Mouse (Mus musculus) mouse trophoblast stem cell (cell line): ENCODE data around the gene Edar.

Experiments used
- in situ Hi-C, 2 experiments: fragments of 300-500 bp; cut with MseI, MboI; formaldehyde crosslinking; loops; 2 replicates in 1 of 2; 3 replicates in 1 of 2; pipeline ENCODE4 v1.15.1; 2025

Edar gene

DNA sequence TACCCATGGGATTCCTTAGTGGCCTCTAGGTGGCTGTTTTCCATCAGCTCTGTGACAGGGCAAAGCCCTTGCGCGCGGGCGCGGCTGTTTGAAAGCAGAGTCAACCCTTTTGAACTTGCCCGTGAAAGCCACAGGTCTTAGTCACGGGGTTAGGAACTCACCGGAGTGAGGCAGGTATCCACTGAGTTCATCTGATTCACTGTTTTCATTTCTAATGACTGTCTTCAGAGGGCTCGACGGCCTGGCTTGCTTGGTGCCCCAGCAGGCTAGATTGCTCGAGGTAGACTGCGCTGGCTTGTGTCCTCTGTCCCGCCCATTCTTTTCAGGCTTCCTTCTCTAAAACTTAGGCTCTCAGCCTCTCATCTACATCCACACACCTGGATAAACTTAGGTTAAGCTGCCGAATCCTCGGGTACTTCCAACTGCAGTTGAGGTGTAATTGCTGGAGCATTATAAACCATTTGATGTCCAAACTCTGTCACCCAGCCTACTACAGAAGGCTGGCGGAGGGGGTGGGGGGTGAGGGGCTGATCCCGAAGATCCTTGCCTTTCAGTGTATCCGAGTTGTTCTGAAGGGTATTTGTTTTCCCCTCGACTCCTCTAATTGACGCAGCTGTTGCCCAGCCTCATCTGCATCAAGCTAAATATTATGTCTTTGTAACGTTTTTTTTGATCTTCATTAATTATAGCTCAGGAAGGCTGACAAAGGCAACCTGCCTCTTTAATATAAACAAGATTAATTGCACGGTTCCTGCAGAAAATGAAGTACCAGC lies 24.0 kb downstream of the Edar start:
- in situ Hi-C loops = no loop called here

DNA sequence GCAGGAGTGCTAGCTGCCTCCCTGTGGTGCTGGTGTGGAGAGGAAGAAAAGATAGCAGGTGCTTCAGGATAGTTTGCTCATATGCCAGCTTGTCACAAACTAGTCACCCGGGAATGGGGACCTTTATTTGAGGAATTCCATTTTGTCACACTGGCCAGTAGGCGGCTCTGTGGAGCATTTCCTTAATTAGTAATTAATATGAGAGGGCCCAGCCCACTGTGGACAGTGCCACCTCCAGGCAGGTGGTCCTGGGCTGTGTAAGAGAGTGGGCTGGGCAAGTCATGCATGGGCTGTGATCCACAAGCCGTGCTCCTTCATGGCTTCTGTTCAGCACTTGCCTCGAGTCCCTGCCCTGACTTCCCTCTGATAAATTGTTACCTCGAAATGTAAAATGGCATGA lies 26.7 kb downstream of the Edar start:
- in situ Hi-C loops = no loop called here

DNA sequence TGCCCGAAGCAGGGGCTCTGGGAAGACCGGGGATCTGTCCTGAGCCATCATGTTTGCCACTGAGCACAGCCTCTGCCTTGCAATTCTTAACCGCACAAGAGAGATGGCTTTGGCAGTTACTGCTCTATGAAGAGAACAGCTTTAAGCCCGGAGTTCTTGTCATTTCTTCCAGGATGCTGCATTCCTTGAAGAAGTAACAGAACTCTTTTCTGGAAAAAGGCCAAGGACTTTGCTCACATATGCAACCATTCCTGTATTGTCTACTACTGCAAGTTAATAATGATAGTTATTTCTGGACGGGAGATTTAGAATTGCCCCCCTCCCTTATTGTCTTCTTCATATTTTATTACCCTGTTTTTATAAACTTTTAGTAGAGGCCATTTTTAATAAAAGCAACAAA lies 30.8 kb downstream of the Edar start:
- in situ Hi-C loops = no loop called here

DNA sequence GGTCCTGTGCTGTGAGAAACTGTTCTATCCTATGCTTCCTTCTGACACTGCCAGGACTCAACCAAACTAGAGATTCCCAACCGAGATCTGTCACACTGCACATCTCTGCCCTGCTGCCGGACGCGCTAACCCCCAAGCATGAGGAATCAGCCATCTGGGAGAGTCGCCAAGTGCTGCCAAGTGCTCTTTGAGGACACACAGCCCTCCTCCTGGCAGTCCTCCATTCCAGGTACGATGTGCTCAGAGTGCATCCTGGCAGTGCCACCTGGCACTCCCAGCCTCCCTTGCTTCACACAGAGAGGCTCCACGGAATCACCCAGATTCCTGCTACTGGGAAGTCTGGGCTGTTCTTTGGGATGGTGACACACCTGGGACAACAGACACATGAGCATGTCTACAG lies 31.3 kb downstream of the Edar start:
- in situ Hi-C loops = no loop called here

DNA sequence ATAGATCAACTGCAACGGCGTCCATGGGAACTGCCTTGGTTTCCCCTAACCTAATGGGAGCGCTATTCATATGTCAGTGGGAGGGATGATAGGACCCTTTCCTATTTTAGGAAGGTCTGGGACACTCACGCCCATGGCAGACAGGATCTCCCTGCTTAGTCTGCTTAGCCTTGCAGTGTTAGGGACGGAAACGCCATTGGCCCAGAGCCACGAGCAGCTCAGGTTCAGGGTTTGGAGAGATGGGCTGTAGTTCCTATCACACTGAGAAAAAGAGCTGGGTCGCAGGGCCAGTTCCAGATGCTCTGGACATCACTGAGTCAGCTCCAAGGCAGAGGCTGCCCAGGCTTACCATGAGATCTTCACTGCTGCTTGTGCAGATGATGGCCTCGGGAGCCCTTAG lies 32.5 kb downstream of the Edar start:
- in situ Hi-C loops = no loop called here

DNA sequence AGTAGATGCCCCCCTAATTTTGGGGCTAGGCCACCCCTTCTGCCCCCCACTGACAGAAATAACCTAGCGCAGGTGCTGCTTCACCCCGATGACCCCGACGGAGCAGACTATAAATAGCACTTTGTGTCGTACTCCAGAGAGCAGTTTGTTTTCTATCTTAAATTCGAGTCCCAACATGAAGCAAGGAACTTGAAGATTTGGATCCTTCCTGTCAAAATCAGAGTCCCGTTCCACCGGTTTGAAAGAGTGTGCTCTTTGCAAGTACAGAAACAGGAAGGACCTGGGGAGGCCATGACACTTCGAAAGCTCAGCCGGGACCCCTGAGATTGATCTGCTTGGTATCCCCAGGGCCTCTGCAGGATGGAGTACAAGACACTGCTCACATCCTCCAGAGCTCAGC lies 33.8 kb downstream of the Edar start:
- in situ Hi-C loops = no loop called here

DNA sequence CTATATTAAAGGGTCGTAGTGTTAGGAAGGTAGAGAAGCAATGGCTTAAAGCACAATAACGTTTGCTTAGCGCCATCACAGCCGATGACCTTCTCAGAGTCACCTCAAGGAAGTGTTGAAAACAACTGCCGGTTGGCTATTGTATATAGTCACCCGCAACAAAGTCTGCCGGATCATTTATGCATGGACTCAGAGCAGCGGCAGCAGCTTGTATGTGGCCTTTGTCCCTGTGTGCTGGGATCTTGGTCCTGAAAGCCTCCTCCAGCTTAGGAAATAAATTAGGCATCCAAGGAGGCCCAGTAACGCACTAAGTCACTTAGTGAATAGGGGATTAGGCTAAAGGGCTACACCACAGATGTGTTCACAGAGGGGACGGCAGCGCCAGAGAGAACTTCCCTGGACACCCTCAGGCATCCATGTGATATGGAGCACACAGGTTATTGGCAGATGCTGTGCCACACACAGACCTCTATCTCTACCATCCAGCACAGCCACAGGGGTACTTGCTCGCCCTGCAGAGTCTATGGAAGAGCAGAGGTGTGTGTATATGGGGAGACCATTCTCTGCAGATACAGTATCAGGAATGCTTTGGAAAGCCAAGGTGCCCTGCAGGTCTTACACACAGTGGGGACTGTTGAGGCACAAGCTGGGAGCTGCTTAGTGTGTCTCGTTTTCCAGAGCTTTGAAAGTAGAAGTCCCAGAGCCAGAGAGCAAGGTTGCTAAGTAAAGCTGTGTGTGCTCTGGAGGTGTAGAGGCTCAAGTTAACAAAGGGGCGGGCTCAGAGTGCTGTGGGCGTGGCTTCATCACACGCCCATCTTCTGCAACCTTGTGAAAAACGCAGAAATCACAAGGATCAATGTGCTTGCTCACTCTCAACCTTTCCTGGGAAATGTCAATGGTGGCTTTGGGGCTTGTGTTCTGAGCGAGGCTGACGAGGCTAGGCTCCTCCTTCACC lies 34.7 kb downstream of the Edar start:
- in situ Hi-C loops = no loop called here

DNA sequence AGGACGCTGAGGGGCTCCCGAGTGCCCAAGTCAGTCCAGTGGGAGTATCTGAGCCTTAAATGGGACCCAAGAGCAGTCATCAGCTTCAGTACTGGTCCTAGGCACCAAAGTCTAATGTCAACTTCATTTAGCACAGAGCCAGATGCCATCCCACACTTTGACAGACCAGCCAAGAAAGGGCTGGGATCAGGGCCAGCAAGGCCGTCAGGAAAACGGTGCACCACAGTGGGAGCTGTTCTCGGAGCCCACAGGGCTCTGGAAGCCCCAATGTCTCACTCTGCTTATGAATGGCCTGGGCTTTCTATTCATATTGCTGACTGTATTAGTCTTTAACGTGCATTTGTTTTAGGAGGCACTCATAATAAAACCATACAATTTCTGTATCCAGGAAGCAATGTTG lies 36.2 kb downstream of the Edar start:
- in situ Hi-C loops = no loop called here

DNA sequence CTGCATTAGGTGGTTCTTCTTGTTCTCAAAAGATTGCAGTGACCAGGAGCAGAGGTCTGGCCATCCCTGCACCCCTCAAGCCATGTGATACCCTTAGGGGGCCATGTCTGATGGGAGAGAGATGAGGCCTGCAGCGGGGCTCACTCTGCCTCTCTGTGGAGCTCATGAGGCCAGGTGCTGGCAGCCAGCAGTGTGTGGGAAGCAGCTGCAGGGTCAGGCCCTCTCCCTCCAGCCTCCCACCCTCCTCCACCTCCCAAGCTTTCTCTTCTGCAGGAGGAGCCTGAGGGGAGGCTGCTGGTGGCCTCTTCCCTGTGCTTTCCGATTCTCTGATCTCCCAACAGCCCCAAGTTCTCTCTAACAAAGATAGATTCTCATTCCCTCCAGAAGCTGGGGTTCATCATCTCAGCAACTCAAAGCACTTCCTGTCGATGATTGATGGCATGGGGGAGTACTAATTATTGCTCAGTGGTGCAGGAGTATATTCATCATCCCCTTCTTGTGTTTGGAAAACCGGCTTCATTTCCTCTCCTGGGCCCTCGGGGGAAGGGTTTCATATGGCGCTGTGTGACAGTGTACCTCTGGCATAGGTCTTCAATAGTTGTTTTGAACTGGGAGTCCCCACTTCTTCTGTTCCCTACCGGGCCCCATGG lies 38.9 kb downstream of the Edar start:
- in situ Hi-C loops = no loop called here

DNA sequence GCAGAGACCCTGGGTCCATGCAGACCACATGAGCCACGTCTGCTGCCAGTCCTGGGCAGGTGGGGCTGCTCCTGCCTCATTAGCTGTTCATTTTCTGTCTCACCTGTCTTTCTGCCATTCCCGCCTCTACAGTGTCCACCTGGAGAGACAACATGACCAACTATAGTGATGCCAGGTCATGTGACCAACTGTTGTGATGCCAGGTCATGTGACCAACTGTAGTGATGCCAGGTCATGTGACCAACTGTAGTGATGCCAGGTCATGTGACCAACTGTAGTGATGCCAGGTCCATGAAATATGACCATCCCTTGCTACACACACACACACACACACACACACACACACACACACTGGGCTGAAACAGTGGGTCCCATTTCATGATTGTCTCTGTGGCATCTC lies 41.9 kb downstream of the Edar start:
- in situ Hi-C loops = no loop called here

DNA sequence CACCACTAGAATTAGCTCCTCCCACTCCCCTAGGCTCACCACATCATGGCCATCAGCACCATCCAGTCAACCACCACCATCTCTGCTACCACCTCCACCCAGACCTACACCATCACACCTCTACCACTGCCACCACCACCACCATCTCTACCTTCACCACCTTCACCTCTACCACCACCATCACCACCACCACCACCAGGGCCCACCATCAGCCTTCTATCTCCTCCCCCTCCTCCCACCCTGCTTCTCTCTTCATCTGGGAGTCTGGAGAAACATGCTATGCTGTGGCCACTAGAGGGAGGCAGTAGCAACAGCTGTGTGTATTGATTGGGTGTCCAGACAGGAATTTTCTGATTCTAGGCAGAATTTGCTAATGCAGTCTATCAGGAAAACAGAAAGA lies 47.9 kb downstream of the Edar start:
- in situ Hi-C loops = no loop called here

DNA sequence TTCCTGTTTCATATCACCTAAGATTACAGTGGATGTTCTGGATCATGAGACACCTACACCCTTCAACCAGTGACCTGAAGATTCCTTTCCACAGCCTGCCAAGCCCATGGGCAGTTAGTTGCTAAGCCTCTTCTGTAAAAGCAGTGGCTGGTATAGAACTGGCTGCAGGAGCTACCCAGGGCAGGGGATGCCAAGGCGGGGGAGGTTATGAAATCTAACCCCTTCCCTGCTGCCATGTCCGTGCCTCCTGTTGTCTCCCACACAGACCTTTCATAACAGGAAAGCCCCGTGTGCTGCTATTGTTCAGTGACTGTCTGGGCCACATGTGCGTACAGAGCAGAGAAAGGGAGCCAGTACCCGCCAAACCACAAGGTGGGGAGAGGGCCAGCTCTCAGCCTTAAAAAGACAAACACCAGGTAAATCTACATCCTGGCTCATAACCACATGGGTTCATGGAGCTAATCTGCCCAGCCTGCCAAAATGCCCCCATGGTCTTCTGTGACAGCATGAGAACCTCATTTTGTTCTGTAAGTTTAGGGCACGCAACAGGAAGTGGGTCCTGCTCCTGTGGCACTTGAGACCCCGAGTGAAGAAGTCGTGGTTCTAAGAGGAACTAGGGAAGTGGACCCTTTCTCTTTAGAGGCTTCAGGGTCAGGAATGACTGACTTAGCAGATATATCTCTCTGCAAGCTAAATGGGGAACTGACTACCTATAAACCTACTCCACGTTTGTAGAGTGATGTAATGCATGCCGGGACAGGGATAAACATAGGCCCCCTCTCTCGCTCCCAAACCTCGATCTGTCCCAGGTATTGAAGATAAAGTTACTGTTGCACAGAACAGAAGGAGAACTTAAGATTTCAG lies 50.4 kb downstream of the Edar start:
- in situ Hi-C loops = no loop called here

DNA sequence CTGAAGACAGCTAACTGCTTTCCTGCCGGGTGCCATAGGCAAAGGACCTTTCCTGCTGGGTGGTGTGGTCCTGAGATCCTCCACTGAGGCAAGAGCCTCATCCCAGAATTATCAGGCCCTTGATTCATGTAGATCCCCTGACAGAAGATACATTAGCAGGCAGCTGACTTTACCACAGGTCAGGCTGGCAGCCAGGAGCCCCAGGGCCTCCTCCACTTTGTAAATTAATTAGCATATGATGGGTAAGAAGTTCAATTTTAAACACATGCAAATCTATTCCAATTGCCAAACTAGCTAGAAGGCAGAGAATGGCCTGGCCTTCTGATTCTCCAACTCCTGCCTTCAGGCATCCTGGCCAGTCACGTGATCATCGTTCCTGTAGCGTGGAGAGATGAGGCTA lies 56.2 kb downstream of the Edar start:
- in situ Hi-C loops = no loop called here

DNA sequence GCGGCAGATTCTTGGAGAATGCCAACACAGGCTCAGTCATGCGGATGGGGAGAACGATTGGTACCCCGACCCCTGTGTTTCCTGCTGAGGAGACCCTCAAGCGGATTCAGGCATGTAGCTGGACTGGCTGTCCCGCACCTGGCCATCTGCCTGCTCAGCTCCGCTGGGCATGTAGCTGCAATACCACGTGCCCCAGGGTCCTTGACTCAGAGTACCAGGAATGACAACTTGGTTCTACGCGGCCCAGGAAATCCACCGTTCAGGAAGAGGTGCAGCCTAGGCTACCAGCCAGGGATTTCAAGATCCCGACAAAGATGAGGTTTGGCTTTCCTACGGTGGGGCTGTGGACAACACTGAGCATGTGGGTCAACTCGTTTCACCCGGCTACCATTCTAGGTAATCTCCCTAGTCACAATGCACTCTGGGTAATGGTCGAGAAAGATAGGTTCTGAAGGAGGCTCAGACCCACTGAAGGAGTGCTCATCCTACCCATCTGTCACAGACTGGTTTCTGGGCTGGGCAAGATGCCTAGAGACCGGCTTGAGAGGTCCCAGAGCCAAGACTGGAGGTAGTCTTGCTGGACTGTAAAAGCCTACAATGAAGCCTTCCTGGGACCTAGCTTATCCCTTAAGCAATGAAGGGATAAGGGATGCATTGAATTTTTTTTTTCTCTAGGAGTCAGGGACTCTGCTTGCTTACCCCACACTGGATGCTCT lies 56.8 kb downstream of the Edar start:
- in situ Hi-C loops = no loop called here

DNA sequence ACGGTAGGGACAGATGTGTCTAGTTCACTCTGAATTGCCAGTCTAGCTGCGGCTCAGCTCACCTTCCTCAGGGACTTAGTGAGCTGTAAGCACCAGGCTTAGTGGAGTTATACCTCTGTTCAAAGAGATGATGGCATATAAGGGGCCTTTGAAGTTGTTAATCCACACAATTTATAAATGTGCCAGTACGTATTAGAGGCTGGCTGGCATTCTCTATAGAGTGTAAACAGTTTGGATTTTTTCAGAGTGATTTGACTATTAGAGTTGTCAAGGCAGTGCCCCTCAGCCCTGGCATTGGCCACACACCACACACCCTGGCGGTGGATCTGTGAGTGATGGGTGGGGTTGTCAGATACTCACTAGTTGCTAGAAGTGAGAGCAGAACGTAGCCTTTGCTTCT lies 58.9 kb downstream of the Edar start:
- in situ Hi-C loops = no loop called here

DNA sequence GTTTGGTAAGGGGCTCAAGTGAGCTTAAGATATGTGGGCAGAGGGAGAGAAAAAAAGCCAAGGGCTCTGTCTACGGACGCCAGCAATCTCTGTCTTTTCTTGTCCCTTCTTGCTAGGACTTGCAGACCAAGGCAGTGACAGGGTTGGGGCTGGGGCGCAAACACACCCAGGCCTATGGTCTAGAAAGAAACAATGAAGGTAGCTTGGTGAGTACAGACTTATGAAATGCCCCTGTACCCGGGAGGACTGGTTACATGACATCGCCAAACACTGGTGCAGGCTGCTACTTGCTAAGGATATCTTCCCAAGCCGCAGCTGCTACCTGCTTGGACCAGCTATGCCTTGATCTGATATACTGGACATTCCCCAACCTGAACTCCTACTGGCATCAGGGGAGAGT lies 60.9 kb downstream of the Edar start:
- in situ Hi-C loops = no loop called here

DNA sequence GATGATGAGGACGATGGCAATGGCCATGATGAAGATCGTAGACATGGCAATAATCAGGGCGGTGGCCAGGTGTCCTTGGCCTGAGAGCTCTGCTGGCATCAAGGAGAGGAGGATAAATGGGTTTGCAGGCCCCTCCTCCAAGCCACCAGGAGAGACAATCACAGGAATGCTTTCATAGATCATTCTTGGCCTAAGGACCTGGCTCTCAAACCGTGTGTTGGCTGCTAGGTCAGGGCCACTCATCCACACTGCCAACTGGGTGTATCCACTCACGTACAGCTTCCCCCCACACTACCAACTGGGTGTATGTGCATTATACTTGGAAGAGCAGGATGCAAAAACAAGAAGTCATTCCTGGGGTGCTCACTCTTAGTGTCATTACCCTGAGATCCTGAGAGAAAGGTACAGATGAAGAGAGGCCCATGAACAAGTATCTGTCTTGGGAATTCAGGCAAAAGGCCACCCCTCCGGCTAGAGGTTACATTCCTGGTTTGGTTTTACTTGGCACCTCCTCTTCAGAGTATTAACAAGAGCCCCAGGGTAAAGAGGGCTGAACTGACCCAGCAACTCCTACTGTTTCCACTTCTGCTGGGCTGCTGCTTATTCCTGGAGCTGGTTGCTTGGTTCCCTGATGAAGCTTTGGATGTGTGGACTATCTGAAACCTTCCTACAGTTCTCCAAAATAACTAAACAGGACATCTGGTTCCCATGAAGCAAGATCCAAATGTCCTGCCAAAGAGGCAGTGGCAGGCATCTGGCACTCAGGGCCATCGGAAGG lies 64.8 kb downstream of the Edar start:
- in situ Hi-C loops = no loop called here

DNA sequence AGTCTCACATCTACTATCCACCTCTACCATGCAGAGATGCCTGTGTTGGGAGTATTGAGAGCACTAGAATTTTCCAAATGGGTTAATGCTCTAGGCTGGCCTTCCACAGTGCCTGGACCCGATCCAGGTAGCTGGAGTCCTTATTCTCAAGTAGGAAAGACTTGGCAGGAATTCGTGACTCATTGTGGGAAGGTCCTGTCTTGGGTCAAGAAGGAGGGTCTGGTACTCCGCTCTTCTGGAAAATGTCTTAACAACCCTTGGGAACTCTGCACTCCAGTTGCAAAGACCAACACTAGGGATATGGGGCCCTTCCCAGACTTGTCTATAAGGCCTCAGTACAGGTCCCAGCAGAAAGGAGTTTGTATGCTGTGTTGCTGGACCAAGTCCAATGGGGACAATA lies 66.6 kb downstream of the Edar start:
- in situ Hi-C loops = no loop called here

DNA sequence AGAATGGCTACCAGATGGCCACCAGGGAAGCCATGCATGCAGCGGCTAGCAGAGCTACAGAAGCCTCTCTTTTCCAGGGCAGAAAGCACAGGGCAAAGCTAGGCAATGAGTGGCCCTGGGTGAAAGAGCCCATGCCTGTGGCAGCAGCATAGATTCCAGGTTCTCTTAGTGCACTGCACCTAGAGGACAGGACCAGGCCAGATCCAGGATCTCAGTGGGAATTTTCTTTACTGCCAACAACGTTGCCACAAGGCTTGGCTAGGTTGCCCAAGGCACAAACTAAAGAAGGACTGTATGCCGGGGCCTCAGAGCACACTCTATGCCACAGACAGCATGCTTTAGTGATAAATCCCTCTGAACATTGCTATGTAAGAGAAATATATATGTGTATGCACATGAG lies 69.1 kb downstream of the Edar start:
- in situ Hi-C loops = no loop called here

DNA sequence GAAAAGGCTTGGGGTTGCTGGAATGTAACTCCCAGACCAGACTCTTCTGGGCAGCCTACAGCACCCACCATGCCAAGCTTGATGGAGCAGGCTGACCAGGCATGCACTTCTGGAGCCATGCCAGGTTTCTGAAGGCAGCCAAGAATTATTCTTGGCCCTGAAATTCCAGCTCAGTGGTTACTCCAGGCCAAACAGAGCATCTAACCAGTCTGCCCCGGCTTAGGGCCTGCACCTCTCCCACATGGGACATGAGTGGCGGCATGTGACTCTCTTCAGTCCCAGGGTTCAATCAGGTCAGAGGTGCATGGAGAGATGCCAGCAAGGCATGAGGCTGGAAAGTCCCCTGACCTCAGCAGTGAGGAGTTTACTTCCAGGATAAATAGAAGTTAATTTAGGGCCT lies 70.7 kb downstream of the Edar start:
- in situ Hi-C loops = no loop called here
